Mouse (Mus musculus) T-cell, adult 2 months (primary cell): Measurements from ENCODE around the gene Prkab1.

ENCODE experiments used
- DNase-seq: peaks from one replicate; pipeline ENCODE4 v3.0.0; 2022; ENCODE audit warnings: low spot score

Prkab1 gene

GRCm38 (mm10) chr5:115978255-115978654, 46.1 kb downstream of the Prkab1 start:
- no peak for DNase-seq

DNA sequence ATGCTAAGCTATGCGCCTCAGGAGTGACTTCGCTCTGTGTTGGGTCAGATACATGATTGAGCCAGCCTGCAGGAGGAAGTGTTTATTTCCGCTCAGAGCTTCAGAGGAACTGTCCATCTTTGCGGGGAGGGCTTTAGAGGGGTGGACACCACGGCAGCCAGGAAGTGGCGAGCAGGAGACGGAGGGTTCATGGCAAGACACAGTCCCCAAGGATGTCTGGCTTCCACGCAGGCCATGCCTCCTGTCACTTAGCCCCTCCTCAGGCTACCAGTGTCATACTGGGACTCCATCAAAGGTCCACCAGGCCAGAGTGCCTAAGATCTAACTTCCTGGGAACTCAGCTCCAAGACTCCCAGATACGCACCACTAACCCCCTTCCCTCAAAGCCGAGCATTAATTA, 46.6 kb downstream of the Prkab1 start:
- no peak for DNase-seq

GRCm38 (mm10) chr5:115977266-115977665, 47.0 kb downstream of the Prkab1 start:
- DNase-seq, result no peak

DNA sequence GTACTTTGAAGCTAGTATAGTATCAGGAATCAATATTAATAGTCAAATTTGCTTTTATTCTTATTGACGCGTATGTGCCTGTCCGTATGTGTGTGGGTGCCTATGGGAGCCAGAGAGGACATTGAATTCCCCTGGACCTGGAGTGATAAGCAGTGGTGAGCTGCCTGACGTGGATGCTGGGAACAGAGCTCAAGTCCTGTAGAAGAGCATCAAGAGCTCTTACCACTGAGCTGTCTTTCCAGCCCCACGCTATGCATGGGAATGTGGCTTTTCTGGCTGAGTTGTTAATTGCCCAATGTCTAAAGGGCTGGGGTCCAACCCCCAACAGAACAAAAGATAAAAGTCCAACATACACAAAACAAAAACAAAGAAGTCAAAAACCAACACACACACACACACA, 47.9 kb downstream of the Prkab1 start:
- DNase-seq, result no peak

GRCm38 (mm10) chr5:115975672-115976071, 48.6 kb downstream of the Prkab1 start:
- no peak for DNase-seq

DNA sequence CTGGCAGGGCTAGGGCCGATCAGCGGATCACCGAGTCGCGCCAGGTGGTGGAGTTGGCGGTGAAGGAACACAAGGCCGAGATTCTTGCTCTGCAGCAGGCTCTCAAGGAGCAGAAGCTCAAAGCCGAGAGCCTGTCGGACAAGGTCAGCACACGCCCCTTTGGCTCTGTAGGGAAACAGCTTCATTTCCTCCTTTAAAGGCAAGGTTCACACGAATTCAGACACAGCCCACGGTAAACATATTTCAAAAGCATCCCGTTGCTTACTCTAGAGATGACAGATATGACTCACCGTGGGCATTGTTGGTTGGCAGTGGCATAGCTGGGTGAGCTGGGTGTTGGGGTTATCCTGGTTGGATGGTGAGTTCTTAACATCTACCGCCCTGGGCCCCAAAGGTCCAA, 53.1 kb downstream of the Prkab1 start:
- no peak for DNase-seq
